Mouse (Mus musculus): ENCODE results near the gene Edem3.
"Not testable (repeated sequence)": the region's sequence is repeated elsewhere in the genome, so short reads cannot be mapped to it uniquely, and the experiment has no call there.

Edem3 gene

DNA sequence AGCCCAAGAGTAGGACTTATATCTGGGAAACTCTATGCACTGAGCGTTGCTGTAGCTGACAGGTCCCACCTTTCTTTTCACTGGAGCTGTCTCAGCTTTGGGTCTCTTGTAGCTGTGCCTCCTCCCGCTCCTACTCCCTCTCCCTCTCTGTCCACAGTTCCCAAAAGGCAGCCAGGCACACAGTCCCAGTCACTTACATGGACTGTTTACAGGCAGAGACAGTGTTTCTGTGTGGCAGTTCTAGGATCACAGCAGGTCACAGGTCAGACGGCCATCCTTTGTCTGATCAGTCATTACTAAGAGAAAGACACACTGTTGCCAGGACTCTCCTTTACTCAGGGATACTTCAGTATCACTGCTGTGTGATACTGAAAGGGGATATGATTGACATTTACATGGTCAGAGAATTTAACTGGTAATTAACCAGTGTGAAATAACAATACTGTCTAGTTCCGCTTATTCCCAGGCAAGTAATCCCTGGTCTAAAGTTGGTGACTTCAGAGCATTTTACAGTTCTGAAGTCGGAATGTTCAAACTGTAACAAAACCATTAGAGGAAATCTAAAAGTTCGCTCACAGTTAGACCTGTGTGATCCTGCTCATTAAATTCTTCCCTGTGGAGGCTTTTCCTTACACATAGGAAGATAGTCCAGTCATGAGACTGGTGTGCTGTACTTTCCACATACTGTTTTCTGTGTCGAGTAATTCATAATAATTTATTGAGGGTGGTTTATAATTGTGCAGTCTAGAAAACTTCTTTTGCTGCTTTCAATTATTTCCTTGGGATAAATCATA, 55.7 kb downstream of the Edem3 start:
- DNase-seq (ENCODE audit: low read depth, low spot score) = no peak

DNA sequence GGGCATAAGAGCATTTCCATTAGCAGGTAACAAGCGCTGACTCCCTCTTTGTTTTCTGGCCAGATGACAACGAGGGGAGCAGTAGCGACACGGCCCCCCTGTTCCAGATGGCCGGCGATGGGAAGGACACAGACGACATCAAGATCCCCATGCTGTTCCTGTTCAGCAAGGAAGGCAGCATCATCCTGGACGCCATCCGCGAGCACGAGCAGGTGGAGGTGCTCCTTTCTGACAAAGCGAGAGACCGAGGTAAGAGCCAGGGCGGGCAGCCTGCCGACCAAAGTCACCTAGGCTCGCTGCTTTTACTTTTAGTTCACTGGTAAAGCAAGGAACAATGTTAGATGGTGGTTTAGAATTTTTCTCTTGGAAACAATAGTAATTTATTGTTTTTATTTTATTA, 56.3 kb downstream of the Edem3 start:
- no peak for DNase-seq (ENCODE audit: low read depth, low spot score)

DNA sequence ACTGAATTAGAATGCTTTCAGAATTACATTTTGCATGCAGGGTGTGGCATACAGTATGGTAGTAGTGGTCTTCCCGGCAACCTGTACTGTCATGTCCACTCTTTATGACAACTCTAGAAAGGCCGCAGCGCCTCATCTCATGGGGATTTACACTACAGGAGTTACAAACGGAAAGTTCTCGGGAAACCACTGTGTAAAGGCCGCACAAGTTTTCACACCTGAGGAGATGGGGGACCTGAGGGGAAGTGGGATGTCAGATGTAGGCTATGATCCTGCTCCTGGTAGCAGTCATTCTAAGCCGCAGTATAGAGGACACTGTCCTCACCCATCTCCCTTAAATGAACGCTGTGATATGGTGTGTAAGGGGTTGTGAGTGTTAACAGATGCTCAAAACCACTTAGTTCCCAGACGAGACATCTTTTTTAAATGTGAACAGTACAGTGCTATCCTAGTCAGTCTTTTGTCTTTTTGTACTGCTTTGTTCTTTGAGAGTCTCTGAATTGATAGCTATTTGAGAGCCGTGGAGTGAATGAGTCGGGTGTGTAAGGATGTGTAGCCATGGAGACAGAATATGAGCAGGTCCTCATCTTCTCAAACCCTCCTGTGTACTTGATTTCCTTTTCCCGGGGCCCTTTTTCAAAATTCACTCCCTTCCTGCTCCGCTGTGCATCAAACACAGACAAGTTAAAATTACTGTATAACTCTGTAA, 57.0 kb downstream of the Edem3 start:
- DNase-seq (ENCODE audit: low read depth, low spot score) = no peak

- no peak for DNase-seq (ENCODE audit: low read depth, low spot score)
Observed at GRCm38 (mm10) chr1:151816051-151816450, 60.9 kb downstream of the Edem3 start.

DNA sequence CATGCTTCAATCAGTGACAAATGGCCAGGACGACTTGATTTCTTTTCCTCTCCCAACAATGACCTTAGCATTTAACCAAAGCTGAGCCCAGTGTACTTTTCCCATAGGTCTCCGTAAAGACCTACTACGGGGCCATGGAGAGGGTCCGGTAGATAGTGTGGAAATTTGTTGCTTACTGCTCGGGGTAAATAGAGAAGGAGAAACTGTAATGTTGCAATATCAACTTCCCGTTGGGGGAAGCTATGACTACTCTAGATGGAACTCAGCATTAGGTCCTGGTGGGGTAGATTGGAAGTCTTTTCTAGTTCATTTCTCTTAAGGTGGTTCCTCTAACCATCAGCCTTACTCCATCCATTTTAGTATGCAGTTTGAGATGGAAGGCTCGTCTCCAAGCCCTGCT, 64.0 kb downstream of the Edem3 start:
- no peak for DNase-seq (ENCODE audit: low read depth, low spot score)

- peak; percentile 50 for DNase-seq (ENCODE audit: low read depth, low spot score)
Observed at GRCm38 (mm10) chr1:151820457-151820856, 65.3 kb downstream of the Edem3 start.

GRCm38 (mm10) chr1:151825065-151825464, 69.9 kb downstream of the Edem3 start:
- no peak for DNase-seq (ENCODE audit: low read depth, low spot score)

DNA sequence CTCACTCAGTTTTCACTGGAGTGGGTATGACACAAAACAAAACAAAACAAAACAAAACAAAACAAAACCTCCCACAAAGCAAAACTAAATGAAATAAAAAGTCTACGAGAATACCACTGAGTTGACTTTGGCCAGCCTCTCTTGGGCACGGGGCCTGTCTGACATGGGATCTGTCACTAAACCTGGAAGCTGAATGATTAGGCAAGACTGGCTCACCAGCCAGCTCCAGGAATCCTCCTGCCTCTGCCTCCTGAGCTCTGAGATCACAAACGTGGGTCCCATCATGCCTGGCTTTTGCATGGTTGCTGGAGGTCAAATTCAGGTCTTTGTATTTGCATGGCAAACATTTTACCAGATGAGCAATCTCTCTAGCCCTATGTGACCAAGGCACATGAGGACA, 76.6 kb downstream of the Edem3 start:
- DNase-seq (ENCODE audit: low read depth, low spot score) = no peak

DNA sequence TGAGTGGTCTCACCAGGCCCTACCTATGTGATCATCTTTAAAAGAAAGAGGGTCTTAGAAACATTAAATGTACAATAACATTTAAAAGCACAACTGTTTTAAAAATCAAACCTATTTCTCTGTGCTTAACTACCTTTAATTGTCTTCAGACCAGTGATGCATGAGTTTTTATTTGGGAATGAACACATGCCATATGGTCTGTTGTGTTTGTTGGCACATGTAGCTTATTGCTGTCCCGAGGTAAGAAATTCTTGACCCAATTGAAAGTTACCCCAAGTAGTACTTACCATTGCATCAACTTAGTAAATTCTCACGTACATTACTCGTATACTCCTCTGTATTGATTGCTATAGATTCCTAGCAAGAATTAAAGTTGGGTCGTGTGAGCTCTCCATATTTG, 80.1 kb downstream of the Edem3 start:
- DNase-seq (ENCODE audit: low read depth, low spot score) = no peak

DNA sequence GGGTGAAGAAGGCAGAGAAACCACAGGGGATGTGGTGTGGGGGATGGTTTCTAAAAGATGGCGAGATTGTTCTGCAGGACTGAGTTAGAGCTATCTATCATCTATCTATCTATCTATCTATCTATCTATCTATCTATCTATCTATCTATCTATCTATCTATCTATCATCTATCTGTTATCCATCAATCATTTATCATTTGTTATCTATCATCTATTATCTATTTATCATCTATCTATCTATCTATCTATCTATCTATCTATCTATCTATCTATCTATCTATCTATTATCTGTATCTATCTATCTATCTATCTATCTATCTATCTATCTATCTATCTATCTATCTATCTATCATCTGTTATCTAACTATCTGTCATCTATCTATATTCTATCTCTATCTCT, 85.2 kb downstream of the Edem3 start:
- DNase-seq (ENCODE audit: low read depth, low spot score) = not testable (repeated sequence)

DNA sequence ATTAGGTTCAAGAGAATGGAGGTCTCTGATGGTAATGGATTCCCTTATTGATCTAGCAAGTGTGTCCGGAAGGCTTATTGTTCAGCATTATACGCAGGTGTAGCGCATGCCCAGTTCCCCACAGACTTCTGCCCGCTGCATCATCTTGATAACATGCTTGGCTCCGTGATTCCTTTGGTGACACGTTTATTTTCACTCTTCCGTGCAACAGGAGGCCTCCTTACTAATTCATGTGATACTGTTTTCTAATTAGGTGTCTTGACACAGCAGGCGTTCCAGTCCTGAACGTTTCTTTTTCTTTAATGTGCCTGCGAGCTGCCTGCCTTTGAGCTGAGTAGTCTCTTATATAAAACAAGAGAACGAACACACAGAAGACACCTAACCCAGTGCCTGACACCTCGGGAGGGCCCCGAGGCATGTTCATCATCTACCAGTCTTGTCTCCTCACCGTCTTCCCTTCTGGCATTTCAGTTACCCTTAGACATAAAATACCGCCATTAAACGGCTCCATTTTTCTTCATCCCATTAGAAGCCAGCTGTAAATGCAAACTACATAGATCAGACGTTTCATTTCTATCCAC, 90.2 kb downstream of the Edem3 start:
- no peak for DNase-seq (ENCODE audit: low read depth, low spot score)

DNA sequence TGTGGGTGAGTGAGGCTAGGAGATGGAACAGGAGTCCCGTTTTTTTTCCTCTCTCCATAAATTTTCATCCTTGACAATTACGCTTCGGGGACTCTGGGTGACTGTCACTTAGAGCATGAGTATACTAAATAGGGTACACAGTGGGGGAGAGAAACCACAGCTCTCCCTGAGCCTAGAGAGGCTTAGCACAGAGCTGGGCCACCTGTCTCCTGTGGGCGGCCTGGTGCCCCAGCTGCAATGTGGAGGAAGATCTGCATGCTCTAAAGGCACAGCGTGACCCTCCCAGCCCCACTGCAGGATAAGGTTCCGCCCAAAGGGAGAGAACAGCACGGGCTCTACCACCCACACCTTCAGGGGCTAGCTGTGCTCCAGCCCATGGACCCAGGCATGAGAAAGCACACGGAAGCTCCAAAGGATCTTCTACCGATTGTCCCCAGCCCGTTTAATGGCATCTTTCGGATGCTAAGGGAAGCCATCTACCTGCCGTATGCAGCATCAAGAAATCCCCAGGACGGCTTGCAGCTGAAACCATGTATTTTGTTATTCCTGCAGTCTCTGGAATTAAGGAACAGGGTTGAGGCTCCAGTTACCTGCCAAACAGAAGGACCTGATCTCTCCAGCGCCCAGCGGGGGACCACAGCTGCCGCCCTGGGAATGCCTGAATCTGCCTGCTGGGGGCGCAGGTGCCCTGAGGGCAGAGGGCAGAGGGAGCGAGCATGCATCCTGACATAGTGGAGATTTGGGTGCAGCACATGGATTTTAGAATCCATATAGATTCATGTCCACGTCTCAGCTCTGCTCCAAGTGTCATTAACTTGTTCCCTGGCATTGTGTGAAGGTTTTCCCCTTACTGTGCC, 91.0 kb downstream of the Edem3 start:
- no peak for DNase-seq (ENCODE audit: low read depth, low spot score)

- no peak for DNase-seq (ENCODE audit: low read depth, low spot score)
Observed at GRCm38 (mm10) chr1:151848286-151848685, 93.1 kb downstream of the Edem3 start.

GRCm38 (mm10) chr1:151849993-151850608, 94.9 kb downstream of the Edem3 start:
- DNase-seq (ENCODE audit: low read depth, low spot score) = no peak

DNA sequence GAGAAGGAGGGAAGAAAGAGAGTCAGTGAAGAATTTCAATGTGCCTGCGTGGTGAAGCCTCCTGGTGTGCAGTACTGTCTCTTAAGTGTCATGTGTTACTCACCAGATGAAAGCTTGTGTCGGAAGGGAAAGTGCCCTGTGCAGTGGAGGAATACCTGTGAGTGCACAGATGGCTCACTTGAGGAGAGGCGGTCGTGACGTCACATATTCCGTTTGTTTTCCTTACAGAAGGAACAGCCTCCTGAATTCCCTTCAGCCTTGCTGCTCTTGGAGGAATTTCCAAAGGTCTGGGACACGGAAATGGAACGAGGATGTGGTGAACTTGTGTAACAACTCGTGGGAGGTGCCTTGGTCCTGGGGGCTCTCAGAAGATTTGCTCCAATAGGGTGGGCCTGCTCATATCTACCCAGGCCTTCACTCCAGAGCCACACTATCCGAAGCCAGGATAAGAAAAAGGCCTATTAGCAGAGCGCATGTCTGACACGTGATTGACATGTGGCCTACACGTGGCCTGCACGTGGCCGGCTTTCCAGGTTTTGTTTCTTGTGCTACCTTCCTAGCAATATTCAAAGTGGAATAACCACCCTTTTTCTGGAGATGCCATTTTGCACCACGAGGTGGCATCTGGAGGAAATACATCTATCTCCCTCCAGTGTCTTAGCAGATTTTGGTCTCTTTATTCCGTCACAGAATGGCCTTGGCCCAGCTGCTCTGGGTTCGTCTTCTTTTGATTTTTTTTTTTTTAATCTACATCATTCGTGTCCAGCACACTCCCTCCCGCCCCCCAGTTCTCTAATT, 96.1 kb downstream of the Edem3 start:
- no peak for DNase-seq (ENCODE audit: low read depth, low spot score)

- no peak for DNase-seq (ENCODE audit: low read depth, low spot score)
Observed at GRCm38 (mm10) chr1:151851976-151852375, 96.8 kb downstream of the Edem3 start.

DNA sequence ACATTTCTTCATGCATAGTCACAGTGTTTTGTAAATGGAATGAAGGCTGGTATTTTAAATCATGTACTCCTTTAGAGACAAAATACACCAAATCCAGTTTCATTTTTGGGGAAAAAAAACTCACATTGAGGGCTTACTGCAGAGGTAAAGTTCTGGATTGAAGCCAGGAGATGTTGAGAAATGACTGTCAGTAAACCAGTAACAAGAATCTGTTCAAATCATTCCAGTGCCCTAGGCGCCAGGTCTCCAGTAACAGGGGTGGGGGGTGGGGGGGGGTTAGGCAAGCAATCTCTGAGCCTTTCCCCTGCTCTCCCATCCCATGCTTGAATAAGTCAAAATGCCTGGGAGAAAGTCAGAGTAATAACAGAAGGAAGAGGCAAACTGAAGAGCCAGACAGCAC, 100.4 kb downstream of the Edem3 start:
- no peak for DNase-seq (ENCODE audit: low read depth, low spot score)

- DNase-seq (ENCODE audit: low read depth, low spot score) = no peak
Observed at GRCm38 (mm10) chr1:151858474-151858873, 103.3 kb downstream of the Edem3 start.

- DNase-seq (ENCODE audit: low read depth, low spot score) = no peak
Observed at GRCm38 (mm10) chr1:151861334-151861995, 106.3 kb downstream of the Edem3 start.

GRCm38 (mm10) chr1:151862109-151862508, 106.9 kb downstream of the Edem3 start:
- DNase-seq (ENCODE audit: low read depth, low spot score) = no peak

Data from CD4-positive helper T cell, adult 2 months (primary cell).